Mouse (Mus musculus) 416B (cell line): ENCODE results near the gene Thnsl2.

Experiments used
- DNase-seq: peaks from one replicate; pipeline ENCODE4 v3.0.0; 2011; ENCODE audit warnings: low read depth

Thnsl2 gene

GRCm38 (mm10) chr6:71143894-71144455, at the start of gene Thnsl2:
Gene Thnsl2 (minus strand): TSS chr6:71144439.
- no peak for DNase-seq

GRCm38 (mm10) chr6:71193151-71193740, 49.0 kb upstream of the Thnsl2 start:
- no peak for DNase-seq

GRCm38 (mm10) chr6:71190501-71190900, 46.3 kb upstream of the Thnsl2 start:
- DNase-seq: no peak

GRCm38 (mm10) chr6:71189578-71189977, 45.3 kb upstream of the Thnsl2 start:
- no peak for DNase-seq

- no peak for DNase-seq
Measured at GRCm38 (mm10) chr6:71184941-71185604, 40.8 kb upstream of the Thnsl2 start.

- DNase-seq: no peak
Measured at GRCm38 (mm10) chr6:71180596-71180995, 36.4 kb upstream of the Thnsl2 start.

- DNase-seq: no peak
Measured at GRCm38 (mm10) chr6:71172812-71173580, 28.8 kb upstream of the Thnsl2 start.

GRCm38 (mm10) chr6:71166551-71167169, 22.4 kb upstream of the Thnsl2 start:
- DNase-seq: peak; percentile 82

- peak; percentile 39 for DNase-seq
Measured at GRCm38 (mm10) chr6:71164394-71164793, 20.2 kb upstream of the Thnsl2 start.

GRCm38 (mm10) chr6:71162269-71162668, 18.0 kb upstream of the Thnsl2 start:
- DNase-seq: peak; percentile 11

- no peak for DNase-seq
Measured at GRCm38 (mm10) chr6:71161290-71161689, 17.1 kb upstream of the Thnsl2 start.

- DNase-seq: peak; percentile 49
Measured at GRCm38 (mm10) chr6:71156674-71157326, 12.6 kb upstream of the Thnsl2 start.

- no peak for DNase-seq
Measured at GRCm38 (mm10) chr6:71154861-71155260, 10.6 kb upstream of the Thnsl2 start.

- no peak for DNase-seq
Measured at GRCm38 (mm10) chr6:71153486-71153885, 9.2 kb upstream of the Thnsl2 start.

- no peak for DNase-seq
Measured at GRCm38 (mm10) chr6:71151098-71151497, 6.9 kb upstream of the Thnsl2 start.

GRCm38 (mm10) chr6:71149534-71149933, 5.3 kb upstream of the Thnsl2 start:
- DNase-seq: peak; percentile 49

GRCm38 (mm10) chr6:71148336-71148735, 4.1 kb upstream of the Thnsl2 start:
- DNase-seq: no peak

GRCm38 (mm10) chr6:71145288-71145989, 1.2 kb upstream of the Thnsl2 start:
- no peak for DNase-seq

- DNase-seq: no peak
Measured at GRCm38 (mm10) chr6:71143154-71143893, 915 bp downstream of the Thnsl2 start.

GRCm38 (mm10) chr6:71135031-71135430, 9.2 kb downstream of the Thnsl2 start:
- no peak for DNase-seq
